ENCODE assay signal across 9 mouse cellular contexts in genomic region chr1:190659722-190660502, GRCm38 (mm10).
A peak's percentile ranks its signal among the peaks of the same experiment; 100 is the strongest.
DNase-seq lines count a peak whose midpoint lies in the region.
"Had no signal": no experiment of that assay in that cellular context is flagged by ENCODE, and none has a peak within 500 bp of the region (broad histone marks: within the 10 kb centered on the region; RNA-seq: fewer than 3 reads in every experiment).

No protein-coding gene starts in this region.

- DNase-seq in heart, adult 18-20 months = peak; percentile 8 to 25
- no peak for DNase-seq in heart, postnatal 4 days
- DNase-seq in right cerebral cortex, adult 18-20 months = peak; percentile 72
- no peak for DNase-seq in right cerebral cortex, postnatal 4 days
- peak; percentile 60 for DNase-seq in left cerebral cortex, adult 11 months (ENCODE audit: low spot score)
- DNase-seq in adrenal gland, adult 8-10 months = no peak
- DNase-seq in retina, postnatal 1 day = no peak
- no peak for DNase-seq in thymus, postnatal 14 days
- DNase-seq: cerebellum, postnatal 25 days had no signal

Comparison
In these comparisons a context has a peak if more than half of its experiments do, and no peak if none do; other contexts are left out.
1. DNase-seq: peak in heart, adult 18-20 months (2 of 2), right cerebral cortex, adult 18-20 months (single experiment) and left cerebral cortex, adult 11 months (single experiment); none in heart, postnatal 4 days (single experiment), right cerebral cortex, postnatal 4 days (single experiment), adrenal gland, adult 8-10 months (single experiment), retina, postnatal 1 day (single experiment) and thymus, postnatal 14 days (single experiment).